Mouse (Mus musculus): ENCODE measurements around the gene Kdm4c.
"Not testable (repeated sequence)": the region's sequence is repeated elsewhere in the genome, so short reads cannot be mapped to it uniquely, and the experiment has no call there.

The Kdm4c gene

DNA sequence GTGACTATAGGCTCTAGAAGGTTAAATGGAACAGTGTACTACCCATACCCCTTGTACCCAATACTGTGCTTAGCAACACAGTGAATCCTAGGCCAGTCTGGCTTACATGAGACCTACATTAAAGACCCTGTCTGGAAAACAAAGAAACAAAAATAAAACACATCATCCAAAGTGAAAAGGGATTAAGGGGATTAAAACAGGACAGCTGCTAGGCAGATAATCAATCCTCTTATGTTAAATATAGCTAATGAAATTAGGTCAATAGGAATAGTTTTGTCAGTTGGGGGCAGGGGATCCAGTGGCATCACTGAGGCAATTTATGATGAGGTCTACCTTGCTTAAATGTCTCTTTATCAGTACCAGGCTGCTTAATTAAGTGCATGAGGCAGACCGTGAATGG lies at the start of gene Kdm4c:
Kdm4c (plus strand) TSS at position 322 of the 400 bp plus-strand sequence.
- no peak for DNase-seq (ENCODE audit: low read depth in 1 of 2, low spot score in 2 of 2)

DNA sequence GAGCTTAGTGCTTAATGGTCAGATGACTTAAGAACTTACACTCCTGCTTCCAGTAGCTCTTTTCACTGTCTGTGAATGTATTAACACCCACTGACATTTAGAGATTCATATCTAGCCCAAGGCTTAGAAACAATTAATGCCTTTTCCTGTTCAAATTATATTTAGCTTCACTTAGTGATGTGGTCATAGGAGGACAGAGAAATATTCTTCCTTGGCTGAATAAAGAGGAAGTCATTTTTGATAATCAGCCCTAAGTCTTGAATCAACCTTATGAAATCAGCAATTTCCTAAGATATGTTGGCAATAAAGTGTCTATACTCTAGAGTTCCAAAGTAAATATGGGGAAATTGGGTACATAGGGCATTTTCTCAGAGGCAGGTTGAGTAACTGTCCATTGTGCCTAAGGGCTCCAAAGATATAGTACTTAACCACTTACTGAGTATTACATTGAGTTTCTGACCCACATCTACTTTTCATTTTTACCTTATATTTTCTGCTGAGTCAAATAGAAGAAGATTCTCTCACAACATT lies 41.0 kb upstream of the Kdm4c start:
- DNase-seq (ENCODE audit: low read depth in 1 of 2, low spot score in 2 of 2): no peak

DNA sequence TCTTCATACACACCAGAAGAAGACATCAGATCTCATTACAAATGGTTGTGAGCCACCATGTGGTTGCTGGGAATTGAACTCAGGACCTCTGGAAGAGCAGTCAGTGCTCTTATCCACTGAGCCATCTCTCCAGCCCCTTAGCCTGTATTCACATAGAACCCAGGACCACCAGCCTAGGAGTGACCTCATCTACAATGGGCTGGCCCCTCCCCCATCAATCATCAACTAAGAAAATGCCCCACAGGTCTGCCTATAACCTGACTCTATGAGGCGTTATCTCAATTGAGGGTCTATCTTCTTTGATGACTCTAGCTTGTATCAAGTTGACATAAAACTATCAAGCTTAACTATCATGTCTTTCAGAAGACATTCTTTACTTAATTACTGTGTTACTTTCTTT lies 20.5 kb upstream of the Kdm4c start:
- DNase-seq (ENCODE audit: low read depth in 1 of 2, low spot score in 2 of 2): not testable (repeated sequence)

DNA sequence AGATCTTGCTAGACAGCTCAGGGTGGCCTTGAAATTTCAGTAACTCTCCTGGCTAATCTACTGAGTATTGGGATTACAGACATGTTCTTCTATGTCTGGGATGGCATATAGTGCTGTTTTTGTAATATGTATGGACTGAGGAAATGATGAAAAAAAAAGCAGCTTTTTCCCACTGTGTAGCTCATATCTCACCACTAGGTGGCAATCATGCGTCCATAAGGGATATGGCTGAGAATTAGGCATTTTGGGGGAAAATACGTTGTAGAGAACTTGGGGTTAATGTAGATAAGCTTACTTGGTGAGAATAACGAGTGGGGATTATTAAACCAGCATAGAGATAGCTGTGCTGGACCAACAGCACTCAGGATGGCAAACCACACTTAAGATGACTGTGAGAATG lies 19.9 kb upstream of the Kdm4c start:
- DNase-seq (ENCODE audit: low read depth in 1 of 2, low spot score in 2 of 2): no peak

DNA sequence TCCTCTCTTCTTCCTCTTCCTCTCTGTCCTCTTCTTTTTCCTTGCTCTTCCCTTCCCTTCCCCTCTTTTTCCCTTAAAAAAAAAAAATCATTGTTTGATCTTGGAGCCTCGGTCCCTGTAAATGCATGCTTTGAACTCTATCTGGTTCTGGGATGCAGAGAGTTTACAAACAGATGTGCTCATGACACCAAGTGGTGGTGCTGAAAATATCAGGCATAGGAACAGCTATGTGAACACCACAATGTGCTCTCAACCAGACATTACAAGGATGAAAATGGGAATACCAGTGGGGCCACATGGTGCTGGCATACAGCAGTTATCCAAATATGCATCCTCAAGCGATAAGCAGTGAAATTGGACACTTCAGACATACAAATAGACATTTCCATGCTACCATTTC lies 18.1 kb upstream of the Kdm4c start:
- DNase-seq (ENCODE audit: low read depth in 1 of 2, low spot score in 2 of 2): no peak

DNA sequence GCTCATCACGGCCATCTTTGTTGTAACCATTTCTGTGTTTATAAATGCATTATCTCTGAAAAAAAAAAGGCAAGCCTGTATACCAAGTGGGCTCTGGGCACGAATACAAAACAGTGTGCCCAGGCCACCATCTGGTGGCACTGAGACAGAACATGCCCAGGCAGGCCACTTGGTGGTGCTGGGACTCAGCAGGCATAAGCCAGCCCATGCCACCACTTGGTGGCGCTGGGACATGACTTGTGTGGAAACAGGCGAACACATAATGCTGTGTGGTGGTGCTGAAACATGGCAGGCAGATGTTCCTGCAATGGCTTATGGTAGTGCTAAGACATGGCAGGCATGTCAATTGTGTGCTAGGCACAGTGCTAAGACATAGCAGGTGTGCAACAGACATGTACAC lies 11.3 kb upstream of the Kdm4c start:
- DNase-seq (ENCODE audit: low read depth in 1 of 2, low spot score in 2 of 2): no peak

DNA sequence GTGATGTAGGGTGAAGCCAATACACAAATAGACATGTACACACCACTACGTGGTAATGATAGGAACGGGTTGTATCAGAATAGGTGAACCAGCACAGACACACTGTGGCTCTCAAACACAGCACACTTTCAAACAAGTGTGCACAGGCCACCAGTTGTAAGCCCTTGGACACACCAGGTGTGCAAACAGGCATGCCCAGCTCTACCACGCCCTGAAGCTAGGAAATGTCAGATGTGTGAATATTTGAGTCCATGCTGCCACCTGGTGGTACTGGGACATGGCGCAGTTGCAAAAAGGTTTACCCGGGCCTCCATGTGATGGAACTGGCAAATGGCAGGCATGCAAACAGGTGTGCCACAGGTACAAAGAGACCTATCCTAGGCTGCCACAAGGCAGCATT lies 10.9 kb upstream of the Kdm4c start:
- no peak for DNase-seq (ENCODE audit: low read depth in 1 of 2, low spot score in 2 of 2)

DNA sequence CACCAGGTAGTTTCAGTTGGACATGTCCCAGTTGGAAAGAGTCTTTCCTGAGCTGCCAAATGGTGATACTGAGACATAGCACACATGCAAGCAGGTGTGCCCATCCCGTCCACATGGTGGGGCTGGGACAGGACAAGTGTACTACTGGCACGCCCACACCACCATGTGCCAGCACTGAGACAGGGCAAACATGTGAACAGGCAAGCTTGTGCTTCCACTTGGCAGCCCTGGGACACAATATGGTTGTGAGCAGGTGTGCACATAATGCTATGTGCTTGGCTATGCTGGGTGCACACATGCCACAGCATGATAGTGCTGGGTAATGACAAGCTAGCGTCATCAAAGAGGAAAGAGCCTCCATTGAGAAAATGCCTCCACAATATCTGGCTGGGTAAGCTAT lies 8.8 kb upstream of the Kdm4c start:
- DNase-seq (ENCODE audit: low read depth in 1 of 2, low spot score in 2 of 2): no peak

DNA sequence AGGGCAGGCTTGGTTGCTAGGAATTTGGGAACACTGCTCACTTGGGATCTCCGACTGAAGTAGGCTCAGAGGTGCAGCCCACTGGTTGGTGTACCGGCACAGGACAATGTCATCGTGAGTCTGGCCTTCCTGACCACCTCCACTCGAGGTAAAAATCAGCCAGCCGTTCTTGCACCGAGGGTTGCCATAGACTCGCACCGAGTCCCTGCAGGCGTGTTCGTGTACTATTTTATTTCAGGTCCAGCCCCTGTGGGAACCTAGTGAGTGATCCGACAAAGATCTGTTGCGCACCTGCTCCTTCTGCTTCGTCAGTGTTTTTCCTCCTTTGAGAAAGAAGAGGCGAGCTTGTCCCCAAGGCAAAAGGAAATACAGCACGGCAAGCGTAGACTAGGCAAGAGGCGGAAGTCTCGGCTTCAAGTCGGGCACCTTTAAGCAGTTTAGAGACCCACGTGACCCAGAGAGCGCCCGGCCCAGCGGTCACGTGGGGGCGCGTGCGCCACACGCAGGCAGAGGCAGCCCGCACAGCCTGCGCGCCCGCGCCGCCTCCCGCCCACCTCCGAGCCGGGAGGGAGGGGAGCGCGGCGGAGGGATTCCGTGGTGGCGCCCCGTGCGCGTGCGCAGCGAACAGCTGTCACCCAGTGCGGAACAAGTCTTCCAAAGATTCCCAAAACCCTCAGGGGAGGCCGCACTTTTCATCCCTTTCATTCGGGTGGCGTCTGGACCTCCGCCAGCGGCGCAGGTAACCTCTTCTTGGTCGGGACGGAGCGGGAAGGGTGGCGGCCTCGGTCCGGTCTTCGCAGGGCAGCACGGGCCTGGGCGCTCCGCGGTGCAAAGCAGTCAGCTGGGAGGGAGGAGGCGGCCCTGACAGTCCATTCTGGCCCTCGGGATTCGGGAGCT lies 9.3 kb downstream of the Kdm4c start:
- DNase-seq (ENCODE audit: low read depth in 1 of 2, low spot score in 2 of 2): peak; percentile 90 to 92

DNA sequence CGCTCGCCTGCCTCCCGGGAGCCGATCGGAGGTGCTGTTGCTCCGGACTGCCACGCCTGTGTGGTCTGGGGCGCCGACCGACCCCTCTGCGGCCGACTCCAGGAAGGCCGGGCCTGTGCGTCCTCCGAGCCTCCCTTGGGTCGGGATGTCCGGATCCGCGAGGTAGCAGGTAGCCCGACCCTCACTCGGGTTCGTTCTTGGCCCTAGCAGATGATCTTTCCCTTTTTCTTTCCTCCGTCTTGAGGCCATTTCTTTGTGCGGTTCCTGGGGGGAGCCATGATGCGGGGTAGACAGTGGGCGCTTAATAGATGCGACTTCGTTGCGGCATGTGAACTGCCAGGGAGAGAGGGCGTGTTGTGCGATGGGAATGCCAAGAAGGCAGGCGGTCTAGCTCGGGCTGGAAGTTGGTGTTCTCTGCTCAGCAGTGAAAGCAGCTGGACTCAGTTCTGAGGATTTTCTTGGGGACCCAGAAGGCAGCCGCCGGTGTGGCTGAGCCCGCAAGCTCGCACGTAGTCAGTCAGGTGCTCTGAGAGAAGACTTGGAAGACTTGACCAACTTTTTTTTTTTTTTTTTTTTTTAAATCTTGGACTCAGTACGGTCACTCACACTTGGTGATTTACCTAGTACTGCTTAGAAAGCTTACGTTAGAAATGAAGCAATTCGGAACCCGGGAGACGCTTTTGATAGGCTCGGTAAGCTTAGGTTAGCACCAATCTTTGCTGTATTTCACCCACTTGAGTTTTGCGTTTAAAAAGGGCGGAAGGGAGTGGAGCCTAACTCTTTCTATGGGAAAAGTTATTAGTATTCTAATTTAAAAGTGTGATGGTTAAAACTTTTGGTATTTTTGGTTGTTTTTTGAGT lies 10.2 kb downstream of the Kdm4c start:
- no peak for DNase-seq (ENCODE audit: low read depth in 1 of 2, low spot score in 2 of 2)

DNA sequence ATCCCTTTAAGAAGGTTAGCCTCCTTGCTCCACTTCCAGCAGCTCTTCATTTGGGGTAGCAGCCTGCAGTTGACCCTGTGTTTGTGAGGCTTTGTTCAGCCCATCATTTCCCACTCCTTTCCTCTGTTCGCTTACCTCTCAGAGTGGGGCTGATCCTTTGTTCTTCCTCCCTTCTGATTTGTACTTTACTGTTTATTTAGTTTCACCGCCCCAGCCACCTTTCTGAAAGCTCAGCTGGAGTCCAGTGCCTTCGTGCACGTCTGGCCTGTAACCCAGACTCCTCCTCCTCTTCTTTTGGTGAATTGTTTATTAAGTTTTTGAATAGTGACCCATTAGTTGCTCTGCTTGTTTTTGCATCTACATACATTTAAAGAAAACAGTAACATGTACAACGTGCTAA lies 15.6 kb downstream of the Kdm4c start:
- no peak for DNase-seq (ENCODE audit: low read depth in 1 of 2, low spot score in 2 of 2)

DNA sequence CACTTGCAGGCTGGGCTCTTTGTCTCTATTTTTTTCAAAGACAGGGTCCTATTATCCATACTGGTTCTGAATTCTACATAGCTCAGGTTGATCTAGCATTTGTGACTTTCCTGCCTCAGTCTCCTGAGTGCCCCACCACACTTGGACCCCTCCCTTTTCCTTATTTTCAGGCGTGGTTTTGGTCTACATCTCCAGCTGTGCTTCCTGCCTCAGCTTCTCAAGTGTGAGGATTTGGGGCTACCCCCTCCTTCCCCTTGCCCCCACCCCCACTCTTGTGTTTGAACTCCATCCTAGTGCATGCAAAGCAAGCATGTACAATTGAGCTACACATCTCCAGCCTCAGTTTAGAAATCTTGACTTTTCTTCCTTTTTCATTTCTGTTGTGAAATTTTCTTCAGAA lies 16.2 kb downstream of the Kdm4c start:
- no peak for DNase-seq (ENCODE audit: low read depth in 1 of 2, low spot score in 2 of 2)

DNA sequence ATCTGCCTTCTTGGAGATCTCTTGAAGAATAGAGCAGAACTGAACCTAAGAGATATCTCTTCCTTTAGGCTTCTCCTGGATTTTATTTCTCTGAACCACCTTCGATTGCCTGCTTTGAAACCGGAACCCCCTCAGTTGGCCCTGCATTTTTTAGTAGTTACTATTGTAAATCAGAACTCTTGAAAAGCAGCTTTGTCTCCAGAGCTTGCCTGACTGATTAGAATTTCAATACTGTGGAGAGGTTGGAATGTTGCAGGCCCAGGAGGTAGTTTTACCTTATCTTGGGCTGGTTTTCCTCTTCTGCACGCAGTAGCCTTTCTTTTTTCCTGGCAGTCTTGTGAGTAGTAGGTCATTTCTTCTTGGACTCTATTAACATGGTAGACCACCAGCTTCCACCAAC lies 17.0 kb downstream of the Kdm4c start:
- no peak for DNase-seq (ENCODE audit: low read depth in 1 of 2, low spot score in 2 of 2)

DNA sequence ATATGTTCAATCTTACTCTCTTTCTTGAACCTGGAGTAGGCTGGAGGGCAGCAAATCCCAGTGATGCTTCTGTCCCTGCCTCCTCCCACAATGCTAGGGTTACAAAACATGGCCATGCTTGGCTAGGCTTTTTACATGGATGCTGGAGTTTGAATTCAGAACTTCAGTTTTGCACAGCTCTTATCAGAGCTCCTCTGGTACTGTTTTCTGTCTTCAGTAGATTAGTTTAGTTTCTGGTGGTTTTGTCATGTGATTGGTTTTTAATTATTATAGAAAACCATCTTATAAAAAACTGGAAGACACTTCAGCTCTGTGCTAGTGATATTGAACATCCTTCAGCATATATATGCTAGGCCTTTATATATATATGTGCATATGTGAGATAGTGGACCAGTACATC lies 19.6 kb downstream of the Kdm4c start:
- DNase-seq (ENCODE audit: low read depth in 1 of 2, low spot score in 2 of 2): no peak

DNA sequence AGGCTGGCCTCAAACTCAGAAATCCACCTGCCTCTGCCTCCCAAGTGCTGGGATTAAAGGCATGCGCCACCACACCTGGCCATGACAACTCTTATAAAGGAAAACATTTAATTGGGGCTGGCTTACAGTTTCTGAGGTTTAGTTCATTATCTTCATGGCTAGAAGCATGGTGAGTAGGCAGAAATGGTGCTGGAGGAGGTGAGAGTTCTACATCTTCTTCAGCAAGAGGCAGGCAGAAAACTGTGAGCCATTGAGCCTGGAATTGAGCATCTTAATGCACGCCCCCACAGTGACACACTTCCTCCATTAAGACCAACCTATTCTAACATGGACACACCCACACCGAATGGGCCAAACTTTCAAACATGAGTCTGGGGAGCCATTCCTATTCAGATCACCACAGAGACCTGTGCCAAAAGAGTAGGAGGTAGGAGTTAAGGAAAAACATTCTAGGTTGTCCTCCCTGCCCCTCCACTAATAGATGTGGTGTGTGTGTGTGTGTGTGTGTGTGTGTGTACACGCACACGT lies 22.2 kb downstream of the Kdm4c start:
- DNase-seq (ENCODE audit: low read depth in 1 of 2, low spot score in 2 of 2): no peak

DNA sequence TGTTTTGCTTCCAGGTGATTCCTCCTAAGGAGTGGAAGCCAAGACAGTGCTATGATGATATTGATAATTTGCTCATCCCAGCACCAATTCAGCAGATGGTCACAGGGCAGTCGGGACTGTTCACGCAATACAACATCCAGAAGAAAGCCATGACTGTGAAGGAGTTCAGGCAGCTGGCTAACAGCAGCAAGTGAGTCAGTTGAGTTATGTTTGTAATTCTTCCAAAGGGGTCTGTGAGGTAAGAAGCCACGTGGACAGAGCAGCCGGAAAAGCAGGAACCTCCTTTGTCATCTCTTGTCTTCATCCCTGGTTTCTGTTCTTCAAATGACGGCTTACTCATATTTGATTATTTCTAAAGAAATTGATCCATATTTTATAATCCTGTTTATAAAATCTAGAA lies 28.9 kb downstream of the Kdm4c start:
- DNase-seq (ENCODE audit: low read depth in 1 of 2, low spot score in 2 of 2): no peak

DNA sequence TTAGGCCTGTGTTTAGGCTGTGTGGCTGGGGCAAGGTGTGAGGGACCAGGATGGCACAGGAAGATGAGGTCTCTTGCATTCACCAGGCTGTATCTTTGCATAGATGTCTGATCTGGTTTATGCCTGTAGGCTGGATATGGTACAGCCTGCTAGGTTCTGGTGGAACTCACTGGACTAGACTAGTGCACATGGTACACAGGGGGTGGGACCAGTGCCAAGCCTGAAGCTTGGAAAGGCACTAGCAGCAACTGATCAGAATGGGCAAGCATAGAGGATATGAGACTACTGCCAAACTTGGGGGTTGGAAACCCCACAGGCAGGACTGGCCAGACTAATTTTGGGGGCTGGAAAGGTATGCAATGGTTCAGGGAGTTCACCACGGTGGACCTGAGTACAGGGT lies 35.2 kb downstream of the Kdm4c start:
- DNase-seq (ENCODE audit: low read depth in 1 of 2, low spot score in 2 of 2): no peak

DNA sequence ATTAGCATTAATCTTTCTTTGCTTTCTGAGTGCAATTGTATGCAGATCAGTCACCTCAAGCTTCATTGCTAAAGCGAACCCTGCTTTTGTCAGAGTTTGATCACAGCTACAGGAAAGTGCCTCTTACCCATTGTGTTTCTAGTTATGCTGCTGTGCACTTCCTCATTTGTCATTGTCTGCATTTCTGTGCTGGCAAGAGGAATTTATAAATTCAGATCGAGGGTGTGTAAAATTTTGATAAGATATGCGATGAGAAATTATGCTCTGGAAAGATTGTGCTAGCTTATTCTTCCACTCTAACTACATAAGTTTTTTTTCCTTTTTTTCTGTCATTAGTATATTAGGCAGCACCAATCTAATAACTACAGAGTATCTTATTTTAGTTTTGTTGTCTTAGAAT lies 37.9 kb downstream of the Kdm4c start:
- no peak for DNase-seq (ENCODE audit: low read depth in 1 of 2, low spot score in 2 of 2)

DNA sequence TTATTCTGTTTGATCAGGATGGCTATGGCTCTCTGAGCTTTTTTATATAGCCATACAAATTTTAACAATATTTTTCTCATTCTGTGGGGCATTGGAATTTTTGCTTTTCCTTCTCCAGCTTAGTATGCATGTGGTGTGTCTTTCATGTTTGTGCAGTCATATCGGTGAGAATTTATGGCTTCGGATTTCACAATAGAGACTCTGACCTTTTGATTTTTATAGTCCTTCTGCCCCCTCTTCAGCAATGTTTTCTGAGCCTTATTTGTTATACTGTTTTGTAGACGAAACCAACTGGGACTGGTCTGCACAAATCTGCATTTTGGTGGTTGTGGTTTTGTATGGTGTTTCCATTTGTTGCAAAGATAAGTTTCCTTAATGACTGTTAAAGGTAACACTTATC lies 45.6 kb downstream of the Kdm4c start:
- DNase-seq (ENCODE audit: low read depth in 1 of 2, low spot score in 2 of 2): no peak

DNA sequence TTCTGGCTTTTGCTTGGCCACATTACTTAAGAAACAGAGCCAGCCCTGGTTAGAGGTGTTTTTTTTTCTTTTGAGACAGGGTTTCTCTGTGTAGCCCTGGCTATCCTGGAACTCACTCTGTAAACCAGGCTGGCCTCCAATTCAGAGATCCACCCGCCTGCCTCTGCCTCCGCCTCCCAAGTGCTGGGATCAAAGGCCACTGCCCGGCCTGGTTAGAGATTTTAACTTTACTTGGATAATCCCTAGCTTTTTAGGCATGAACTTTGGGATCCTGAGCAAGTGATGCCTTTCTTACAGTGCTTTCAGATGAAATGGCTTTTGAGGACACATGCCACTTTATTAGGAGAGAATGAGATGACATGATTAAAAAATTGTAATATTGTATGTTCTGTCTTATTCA lies 52.4 kb downstream of the Kdm4c start:
- DNase-seq (ENCODE audit: low read depth in 1 of 2, low spot score in 2 of 2): no peak

DNA sequence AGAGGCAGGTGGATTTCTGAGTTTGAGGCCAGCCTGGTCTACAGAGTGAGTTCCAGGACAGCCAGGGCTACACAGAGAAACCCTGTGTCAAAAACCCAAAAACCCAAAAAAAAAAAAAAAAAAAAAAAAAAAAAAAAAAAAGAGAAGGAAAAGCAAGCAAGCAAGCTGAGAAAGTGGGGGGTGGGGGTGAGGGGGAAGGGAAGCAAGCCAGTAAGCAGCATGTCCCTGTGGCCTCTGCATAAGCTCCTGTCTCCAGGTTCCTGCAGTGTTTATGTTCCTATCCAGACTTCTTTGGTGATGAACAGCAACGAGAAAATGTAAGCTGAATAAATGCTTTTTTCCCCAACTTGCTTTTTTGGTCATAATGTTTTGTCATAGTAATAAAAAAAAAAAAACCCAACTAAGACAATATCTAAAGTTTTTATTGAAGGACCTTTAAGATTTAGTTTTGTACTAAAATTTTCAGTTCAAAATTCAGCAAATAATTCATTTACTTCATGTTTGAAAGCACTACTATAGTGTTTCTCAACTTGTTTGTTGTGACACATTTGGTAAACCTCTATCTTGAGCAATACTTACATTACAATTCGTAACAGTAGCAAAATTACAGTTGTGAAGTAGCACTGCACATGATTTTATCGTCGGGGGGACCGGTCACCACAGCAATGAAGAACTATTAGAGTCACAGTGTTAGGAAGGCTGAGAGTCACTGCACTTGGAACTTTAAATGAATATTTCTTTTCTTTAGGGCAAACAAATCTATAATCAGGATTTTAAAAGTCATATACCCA lies 63.2 kb downstream of the Kdm4c start:
- DNase-seq (ENCODE audit: low read depth in 1 of 2, low spot score in 2 of 2): no peak
